Mouse (Mus musculus): ENCODE measurements at regions not wholly inside any gene's neighbourhood (a gene's known extent, or its start where the extent isn't known, plus 50 kb on each side); places are given as distances from the start of the nearest gene placed in this dataset.

- TF ChIP-seq CTCF (IDR thresholded peaks at IDR 0.05; ENCODE audit: extremely low read depth, insufficient read depth, insufficient read length, insufficient replicate concordance) = no peak
- no peak for TF ChIP-seq POLR2A (IDR thresholded peaks at IDR 0.05; ENCODE audit: low read depth, low read length)
These were observed 182.3 kb downstream of the Irs2 start for GRCm38 (mm10) chr8:10825981-10826380.
